Mouse (Mus musculus) spleen, adult 18-20 months (tissue): ENCODE results near the gene Msh6.
"Not testable (repeated sequence)": the region's sequence is repeated elsewhere in the genome, so short reads cannot be mapped to it uniquely, and the experiment has no call there.

Source experiments
- DNase-seq, 2 experiments: peaks; one replicate each; pipeline ENCODE4 v3.0.0; 2022; ENCODE audit warnings: mixed read lengths in 2 of 2

Gene Msh6

GRCm38 (mm10) chr17:87982112-87982511 is 7.2 kb downstream of the Msh6 start:
- DNase-seq: no peak

GRCm38 (mm10) chr17:87983313-87983712 is 8.5 kb downstream of the Msh6 start:
- DNase-seq: no peak

DNA sequence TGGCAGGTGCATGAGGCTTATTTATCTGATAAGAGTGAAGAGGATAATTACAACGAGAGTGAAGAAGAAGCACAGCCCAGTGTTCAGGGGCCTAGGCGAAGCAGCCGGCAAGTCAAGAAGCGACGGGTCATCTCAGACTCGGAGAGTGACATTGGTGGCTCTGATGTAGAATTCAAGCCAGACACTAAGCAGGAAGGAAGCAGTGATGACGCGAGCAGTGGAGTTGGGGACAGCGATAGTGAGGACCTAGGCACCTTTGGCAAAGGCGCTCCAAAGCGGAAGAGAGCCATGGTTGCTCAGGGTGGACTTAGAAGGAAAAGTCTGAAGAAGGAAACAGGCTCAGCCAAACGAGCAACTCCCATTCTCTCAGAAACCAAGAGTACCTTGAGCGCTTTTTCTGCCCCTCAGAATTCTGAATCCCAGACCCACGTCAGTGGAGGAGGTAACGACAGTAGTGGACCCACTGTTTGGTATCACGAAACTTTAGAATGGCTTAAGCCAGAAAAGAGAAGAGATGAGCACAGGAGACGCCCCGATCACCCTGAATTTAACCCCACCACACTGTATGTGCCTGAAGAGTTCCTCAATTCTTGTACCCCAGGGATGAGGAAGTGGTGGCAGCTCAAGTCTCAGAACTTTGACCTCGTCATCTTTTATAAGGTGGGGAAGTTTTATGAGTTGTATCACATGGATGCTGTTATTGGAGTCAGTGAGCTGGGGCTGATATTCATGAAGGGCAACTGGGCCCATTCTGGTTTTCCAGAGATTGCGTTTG is 9.8 kb downstream of the Msh6 start:
- DNase-seq: no peak

- DNase-seq: no peak
These were observed 11.1 kb downstream of the Msh6 start for GRCm38 (mm10) chr17:87985916-87986315.

DNA sequence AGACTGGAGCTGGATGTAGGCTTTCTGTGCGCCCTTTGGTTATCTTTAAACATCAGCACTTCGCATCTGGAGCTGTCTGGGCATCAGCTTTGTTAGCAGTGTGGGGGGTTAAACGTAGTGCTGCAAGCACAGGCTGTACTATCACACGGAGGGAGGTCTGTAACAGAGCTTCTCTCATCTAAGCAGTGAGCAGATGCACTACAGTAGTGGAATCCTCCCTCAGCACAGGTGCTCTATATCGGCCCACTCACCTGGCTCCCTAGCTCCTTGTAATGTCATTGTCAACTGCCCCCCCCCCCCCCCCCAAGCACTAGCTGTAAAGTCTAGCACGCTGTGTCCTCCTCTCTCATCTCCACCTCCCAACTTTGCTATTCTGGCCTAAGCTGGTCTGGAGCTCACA is 12.6 kb downstream of the Msh6 start:
- no peak for DNase-seq

DNA sequence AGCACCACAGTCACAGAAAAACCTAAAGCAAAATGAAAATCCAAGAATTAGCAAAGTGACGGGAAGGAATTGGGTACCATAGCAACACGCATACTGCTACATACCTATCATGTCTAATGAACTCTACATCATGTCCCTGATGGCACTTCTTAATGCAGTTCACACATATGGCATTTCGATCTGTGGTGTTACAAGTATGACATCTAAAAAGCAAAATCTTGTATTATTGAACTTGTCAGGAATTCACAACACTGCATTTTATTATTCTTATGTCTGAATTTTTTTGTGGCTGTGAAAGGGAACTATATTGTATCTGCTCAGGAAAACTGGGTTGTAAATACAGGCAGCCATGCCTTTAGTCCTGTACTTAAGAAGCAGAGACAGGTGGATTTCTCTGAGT is 17.3 kb downstream of the Msh6 start:
- no peak for DNase-seq

- no peak for DNase-seq
These were observed 18.5 kb downstream of the Msh6 start for GRCm38 (mm10) chr17:87993338-87993737.

GRCm38 (mm10) chr17:87997808-87998207 is 22.9 kb downstream of the Msh6 start:
- DNase-seq: no peak

GRCm38 (mm10) chr17:88004892-88005291 is 30.0 kb downstream of the Msh6 start:
- DNase-seq: no peak

GRCm38 (mm10) chr17:88006956-88007355 is 32.1 kb downstream of the Msh6 start:
- DNase-seq: no peak

DNA sequence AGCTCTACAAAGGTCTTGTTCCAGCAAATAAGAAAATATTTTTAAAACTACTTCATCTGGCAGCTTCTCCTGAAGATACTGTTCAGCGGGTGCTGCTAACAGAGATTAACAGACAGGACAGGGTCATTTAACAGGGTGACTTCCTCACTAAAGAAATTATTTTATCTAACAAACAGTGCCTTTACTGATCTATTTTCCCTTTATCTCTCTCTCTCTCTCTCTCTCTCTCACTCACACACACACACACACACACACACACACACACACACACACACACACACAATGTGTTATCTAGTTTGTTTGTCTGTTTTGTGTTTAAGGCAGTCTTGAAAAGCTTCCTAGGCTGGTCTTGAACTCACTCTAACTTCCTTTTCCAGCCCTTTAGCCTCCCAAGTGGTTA is 39.6 kb downstream of the Msh6 start:
- no peak for DNase-seq

DNA sequence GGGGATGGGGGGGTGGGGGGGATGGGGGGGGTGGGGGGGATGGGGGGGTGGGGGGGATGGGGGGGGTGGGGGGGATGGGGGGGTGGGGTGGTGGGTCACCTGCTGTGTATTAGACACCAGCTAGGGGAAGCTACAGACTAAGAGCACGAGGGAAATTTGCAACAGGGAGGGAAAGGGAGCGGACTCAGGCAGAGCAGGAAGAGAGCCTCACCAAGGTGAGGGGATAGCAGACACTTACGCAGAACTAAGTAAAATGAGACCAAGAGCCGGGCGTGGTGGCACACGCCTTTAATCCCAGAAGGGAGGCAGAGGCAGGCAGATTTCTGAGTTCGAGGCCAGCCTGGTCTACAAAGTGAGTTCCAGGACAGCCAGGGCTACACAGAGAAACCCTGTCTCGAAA is 41.2 kb downstream of the Msh6 start:
- DNase-seq: not testable (repeated sequence)

- no peak for DNase-seq
These were observed 49.1 kb downstream of the Msh6 start for GRCm38 (mm10) chr17:88023924-88024323.

DNA sequence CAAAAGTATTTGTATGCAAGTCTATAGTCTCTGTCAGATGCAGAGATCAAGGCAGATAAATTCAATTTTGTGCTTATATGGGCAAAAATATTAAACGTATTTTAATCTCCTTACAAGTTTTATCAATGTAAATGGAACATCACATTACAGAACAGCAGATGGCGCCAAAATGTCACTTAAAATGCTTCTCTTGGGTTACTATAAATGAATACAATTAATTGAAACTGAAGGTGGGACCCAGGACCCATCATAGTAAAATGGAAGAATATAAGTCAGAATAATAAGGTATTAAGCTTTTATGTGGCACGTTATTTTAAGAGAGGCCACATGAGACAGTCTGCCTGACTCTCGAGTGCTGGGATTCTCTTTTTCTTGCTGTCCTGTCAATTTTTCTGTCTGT is 50.4 kb downstream of the Msh6 start:
- DNase-seq: peak in 1 of 2 experiments; percentile 52

- no peak for DNase-seq
These were observed 54.5 kb downstream of the Msh6 start for GRCm38 (mm10) chr17:88029194-88029970.

GRCm38 (mm10) chr17:88031755-88032154 is 56.9 kb downstream of the Msh6 start:
- DNase-seq: no peak

DNA sequence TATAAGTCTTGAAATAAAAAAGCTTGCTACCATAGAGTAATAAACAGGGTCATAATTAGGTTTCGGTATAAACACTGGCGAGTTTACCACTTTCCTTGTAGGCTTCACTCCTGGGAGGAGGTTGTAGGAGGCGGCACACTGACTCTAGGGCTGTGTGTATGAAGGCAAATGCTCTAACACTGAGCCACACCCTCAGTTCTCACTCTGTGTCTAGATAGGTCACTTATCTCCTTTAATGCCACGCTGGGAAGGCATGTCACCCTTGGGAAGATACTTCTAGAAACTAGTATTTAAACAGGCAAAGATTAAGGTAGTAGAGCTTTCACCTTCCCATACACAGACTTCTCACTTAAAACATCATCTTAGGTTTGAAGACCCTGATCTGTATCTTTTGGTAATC is 59.6 kb downstream of the Msh6 start:
- no peak for DNase-seq
